Mouse (Mus musculus) retina, postnatal 1 day (tissue): ENCODE results near the gene Pxmp4.

Experiments used
- DNase-seq: peaks from one replicate; pipeline ENCODE4 v3.0.0-alpha.2; 2012

The Pxmp4 gene

DNA sequence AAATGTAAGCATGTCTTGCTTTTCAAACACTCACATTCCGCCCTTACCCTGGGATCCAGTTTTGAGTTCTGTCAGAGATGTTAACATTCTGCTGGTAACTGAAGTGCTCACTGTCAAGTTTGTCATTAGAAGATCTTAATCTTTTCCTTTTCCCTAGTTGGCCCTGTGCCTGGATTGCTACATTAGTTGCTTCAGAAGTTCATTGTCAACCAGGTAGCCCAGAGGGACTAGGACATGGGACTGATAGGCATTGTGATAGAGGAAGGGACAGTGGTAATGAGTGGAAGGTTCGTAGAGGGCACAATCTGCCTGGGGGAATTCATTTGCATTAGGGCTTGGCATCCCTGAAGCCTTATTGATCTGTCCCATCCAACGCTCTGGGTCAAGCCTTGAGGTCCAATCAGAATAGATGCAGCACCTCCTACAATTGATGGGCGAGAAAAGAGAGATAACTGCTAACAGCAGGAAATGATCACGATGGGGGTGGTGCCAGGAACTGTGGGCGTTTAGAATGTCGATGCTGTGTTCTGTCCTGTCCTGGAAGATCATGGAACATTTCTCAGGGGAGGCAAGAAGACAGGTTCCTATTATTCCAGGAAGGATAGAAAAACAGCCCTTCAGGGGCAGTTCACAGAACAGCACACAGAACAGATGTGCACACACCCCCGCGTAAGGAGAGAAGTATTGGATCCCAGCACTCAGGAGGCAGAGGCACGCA lies 5.7 kb upstream of the Pxmp4 start:
- DNase-seq, result no peak

DNA sequence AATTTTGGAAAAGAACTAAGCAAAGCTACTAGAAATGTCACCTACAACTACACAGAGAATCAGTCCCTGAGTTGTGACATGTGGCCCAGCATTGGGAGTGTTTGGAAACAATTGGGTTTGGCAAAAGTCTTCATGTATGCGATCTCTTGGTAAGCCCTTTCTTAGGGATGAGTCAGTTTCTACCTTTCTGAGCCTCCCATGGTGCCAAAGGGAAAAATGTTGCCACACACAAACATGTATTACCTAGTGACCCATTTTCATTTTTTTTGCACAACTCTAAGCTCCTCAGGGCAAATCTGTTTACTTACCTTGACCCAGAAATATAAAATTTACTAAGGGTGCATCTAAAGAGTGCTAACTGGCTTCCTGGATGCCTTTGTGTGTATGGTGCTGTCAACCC lies 3.5 kb upstream of the Pxmp4 start:
- DNase-seq, result no peak

DNA sequence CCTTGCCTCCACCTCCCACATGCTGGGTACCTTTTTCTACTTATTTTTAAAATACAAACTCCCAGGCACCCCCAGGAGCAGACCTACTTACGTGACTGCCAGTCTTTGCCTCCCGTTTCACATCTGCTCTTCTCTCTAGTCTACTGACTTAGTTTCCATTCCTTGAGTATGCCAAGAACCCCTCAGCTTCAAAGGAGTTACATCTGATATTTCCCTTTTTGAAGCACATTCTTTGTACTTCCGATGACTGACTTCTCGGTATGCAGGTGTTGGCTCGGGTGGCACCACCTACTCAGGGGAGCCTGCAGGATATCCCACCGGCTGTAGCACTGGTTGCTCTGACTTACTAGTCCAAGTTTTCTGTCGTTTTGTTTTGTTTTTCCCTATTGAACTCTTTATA lies 648 bp upstream of the Pxmp4 start:
- no peak for DNase-seq

DNA sequence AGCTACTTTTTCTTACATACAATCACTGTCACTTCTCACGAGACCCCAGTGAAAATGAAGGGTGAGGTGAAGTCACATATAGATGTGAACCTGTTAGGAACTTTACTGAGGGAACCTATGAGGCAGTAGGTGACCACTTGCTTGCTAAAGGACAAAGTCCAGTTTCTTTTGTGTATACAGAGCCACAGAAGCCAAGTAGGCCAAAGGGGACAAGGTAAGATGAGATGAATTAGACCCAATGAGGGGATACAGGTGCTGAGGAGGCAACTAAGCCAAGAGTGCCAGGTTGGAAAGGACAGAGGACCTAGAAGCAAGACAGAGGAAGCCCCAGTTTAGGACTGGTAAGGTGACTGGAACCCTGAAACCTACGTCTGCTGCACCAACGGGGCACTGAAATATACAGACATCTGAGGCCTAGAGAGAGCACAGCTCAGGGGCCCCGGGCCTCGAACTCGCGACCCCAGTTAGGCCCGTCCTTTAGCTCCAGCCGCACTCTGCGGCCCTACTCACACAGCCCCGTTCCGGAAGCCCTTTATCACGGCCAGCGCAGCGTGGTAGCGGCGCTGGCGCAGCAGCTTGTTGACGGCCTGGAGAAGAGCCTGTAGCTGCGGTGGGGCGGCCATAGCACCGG lies 386 bp downstream of the Pxmp4 start:
- no peak for DNase-seq

DNA sequence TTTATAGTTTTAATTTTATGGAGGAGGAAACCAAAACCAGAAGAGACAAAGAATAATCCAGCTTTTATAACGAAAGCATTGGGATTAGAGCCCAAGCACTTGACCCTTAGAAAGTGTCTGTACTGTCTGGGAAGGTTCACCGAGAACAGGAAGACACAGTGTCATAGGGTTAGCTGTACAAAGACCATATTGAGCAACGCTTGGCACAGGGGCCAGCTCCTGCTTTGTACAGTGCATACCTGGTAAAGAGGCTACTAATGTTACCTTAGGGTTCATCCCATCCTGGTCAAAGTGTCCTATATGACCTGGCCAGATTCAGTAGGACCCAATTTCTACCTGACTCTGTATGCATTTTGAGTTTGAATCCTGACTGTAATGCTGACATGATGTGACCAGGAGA lies 2.2 kb downstream of the Pxmp4 start:
- DNase-seq, result no peak

DNA sequence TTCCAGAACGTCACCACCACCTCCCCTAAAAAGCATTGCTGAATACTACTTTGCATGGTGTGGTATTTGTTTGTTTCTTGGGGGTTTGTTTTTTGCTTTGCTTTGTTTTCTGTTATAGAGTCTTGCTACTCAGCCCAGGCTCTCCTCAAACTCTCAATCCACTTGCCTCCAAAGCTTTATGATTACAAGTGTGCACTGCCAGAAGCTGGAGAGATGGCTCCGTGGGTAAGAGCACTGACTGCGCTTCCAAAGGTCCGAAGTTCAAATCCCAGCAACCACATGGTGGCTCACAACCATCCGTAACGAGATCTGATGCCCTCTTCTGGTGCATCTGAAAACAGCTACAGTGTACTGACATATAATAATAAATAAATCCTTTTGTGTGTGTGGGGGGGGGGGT lies 2.9 kb downstream of the Pxmp4 start:
- no peak for DNase-seq

DNA sequence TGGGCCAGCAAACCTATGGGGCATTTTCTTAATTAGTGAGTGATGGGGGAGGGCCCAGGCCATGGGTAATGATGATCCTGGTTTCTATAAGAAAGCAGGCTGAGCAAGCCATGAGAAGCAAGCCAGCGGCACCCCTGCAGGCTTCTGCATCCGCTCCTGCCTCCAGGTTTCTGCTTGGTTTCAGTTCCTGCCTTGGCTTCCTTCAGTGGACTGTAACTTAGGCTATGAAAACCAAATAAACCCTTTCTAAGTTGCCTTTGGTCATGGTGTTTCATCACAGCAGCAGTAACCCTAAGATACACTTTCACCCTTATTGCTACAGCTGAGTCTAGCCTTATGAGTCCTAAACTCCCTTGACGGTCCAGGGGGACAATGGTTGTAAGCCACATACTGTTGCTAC lies 6.1 kb downstream of the Pxmp4 start:
- DNase-seq, result no peak

DNA sequence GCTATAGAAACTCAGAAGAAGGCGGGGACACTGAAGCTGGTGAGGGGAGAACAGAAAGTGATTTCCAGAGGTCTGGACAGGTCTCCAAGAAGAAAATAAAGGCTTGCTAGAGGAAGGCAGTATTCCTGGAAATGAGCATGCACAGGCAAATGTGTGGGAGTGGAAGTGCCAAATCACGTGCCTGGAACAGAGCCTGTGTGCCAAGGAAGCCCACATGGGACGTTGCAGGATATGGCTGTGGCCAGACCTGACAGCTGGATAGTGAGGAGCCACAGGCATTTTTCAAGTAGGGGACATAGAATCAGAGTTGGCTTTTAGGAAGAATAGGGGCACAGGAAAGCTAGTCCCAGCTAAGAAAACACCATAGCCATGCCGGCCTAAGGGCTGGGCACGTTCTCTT lies 7.7 kb downstream of the Pxmp4 start:
- DNase-seq, result no peak

DNA sequence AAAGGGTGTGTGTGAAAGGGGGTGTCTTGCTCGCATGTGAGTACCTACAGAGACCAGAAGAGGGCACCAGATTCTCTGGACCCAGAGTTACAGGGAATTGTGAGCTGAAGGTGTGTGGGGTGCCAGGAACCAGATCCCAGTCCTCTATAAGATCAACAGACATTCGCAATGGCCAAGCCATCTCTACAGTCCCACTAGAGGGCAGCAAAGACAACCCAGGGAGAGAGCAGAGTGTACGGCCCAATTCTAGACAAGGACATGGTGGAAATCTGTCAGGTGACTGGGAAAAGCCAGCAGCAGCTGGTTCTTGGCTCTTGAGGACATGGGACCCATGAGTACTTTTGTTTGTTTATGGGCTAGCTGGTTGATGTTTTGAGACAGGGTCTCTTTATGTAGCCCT lies 10.5 kb downstream of the Pxmp4 start:
- DNase-seq, result peak; percentile 66

DNA sequence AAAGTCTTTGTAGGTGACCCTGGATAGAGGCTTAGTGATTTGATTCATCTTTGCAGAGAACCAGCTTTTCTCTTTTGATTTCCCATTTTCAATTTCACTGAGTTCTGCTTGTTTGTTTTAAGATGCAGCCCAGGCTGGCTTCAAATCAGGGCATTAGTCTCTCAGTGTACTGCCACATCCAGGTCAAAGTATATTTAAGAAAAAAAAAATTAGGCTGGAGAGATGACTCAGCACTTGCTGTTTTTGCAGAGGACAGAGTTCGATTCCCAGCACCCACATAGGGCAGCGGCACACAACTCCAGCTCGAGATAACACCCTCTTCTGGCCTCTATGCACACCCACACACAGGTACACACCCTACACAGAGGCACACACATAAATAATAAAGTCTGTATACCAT lies 12.3 kb downstream of the Pxmp4 start:
- DNase-seq, result no peak

DNA sequence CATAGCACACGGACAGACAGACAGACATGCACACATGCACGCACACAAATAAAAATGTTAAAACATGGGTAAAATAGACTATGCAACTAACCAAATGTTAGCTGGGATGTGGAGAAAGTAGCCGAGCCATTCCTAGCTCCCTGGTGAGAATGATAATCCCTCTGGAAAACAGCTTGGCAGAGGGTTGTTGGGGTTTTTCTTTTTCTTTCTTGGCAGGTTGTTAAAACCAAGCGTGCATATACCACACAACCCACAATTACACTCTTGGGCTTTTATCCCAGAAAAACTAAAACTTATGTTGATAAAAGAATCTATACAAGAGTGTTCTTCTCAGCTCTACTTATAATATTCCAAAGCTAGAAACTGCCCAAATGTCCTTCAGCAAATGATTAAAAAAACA lies 14.5 kb downstream of the Pxmp4 start:
- no peak for DNase-seq

DNA sequence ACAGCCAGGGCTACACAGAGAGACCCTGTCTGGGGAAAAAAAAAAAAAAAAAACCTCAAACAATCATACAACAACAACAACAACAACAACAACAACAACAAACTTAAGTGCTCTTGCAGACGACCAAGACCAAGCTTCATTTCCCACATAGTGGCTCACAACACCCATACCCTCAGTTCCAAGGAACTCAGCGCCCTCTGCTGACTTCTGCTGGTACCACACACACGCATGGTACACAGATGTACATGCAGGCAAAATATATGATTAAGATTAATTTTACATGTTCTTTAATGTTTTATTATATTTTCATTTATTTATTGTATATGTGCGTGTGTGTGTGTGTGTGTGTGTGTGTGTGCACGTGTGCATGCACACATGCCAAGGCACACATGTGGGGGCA lies 17.1 kb downstream of the Pxmp4 start:
- peak; percentile 68 for DNase-seq

DNA sequence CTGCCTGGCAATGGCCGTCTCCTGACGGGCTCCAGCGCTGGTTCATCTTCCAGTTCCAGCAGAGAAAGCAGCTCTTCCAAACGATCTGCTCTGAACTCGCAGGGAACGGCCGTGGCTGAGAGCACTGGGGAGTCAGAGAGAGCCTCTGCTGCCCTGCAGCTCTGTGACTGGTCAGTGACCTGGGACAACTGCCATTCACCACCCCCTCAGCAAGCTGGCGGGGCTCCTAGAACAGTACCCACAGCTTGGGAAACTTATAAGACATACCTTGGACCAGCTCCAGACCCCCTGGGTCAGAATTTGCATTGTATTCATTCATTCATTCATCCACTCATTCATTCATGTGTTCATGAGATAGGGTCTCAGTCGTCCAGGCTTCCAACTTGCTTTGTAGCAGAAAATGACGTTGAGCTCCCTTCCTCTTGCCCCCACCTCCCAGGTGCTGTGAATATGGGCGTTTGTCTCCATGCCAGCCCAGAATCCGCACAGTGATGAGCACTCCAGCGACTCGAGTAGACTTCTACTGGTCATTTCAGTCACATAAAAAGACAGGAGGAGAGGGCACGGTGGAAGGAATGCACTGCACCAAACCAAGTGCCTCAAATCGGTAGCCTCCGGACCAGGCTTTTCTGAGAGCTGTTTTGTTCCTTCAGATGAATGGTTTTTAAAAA lies 18.4 kb downstream of the Pxmp4 start:
- peak; percentile 36 for DNase-seq

DNA sequence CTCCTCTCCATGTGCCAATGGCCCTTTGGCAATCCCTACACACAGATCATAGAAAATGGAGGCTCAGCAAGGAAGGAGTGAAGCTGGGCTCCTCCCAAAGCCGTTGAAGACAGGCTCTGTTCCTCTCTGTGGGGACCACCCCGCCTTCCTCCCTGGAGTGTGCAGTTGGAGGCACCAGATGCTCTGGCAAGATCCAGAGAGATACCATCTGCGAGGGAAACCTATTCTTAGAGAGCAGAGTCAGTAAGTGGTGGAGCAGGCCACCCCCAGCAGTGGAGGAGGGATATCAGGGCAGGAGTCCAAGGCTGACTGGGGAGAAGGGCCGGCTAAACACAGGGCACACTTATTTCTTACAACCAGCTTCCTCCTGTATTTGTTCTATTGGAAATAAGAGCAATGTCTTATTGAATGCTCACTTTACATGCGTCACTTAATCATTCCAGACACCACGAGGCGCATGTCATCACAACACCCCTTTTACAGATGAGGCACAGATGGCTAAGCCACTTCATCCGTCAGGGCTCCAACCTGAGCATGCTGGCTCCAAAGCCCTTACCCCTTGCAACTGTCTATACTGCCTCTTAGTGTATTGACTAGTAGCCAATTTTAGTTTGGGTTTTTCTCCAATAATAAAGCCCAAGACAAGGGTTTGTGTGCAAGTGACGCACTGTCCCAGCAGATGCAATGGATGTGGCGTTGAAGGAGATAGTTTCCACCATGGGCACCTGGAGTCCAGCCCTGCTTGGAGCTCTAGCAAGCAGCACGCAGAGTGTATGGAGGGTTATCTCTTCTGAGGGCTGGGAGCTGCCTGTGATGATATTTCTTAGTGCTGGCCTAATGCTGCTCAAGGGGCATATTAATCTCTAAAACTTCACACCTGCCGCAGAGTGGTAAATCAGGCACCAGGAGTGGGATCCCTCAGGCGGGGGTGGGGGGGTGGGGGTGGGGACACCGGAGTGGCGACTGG lies 19.3 kb downstream of the Pxmp4 start:
- peak; percentile 79 for DNase-seq

DNA sequence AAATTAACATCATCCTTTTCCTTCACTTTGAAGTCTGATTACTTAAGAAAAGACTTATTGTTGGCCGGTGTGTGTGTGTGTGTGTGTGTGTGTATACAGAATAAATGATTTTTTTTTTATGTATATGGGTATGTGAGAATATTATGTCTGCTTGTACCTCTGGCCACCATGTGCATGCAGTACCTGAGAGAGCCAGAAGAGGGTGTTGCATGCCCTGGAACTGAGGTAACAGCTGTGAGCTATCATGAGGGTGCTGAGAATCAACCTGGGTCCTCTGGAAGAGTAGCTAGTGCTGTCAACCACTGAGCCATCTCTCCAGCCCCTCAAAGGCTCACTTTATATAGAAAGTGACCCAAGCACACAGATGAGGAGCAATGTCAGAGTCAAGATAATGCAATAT lies 22.1 kb downstream of the Pxmp4 start:
- peak; percentile 4 for DNase-seq

DNA sequence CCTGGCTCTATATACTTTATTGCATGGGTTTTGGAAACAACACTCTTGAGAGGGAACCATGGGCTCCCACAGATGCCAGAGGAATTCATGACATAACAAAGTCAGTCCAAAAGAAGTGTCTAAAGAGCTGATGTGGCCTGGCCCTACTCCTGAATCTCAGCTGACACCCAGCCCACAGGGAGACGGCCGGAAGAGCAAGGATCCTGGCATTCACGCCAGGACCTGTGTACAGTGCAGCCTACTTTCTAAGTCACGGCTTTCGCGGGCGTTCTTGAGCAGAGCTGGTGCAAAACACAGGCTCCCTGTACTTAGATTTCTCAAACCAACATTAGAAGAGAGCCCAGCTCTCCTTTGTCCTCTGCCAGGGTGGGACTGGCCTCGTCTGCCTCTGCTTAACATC lies 22.9 kb downstream of the Pxmp4 start:
- peak; percentile 2 for DNase-seq

DNA sequence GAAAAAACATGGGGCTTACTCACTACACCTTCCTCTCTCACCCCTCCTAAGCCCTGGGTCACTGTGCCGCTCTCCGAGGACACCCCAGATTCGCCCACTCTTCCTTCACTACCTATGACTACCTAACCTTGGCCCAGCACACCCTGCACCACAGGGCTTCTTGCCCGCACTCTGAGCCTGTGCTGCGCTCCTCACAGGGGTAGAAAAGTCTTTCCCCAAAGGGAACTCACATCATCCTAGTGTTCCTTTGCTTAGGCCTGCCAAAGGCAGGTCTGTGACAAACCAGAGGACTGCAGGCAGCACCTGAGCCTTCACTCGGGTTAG lies 25.8 kb downstream of the Pxmp4 start:
- DNase-seq, result no peak

DNA sequence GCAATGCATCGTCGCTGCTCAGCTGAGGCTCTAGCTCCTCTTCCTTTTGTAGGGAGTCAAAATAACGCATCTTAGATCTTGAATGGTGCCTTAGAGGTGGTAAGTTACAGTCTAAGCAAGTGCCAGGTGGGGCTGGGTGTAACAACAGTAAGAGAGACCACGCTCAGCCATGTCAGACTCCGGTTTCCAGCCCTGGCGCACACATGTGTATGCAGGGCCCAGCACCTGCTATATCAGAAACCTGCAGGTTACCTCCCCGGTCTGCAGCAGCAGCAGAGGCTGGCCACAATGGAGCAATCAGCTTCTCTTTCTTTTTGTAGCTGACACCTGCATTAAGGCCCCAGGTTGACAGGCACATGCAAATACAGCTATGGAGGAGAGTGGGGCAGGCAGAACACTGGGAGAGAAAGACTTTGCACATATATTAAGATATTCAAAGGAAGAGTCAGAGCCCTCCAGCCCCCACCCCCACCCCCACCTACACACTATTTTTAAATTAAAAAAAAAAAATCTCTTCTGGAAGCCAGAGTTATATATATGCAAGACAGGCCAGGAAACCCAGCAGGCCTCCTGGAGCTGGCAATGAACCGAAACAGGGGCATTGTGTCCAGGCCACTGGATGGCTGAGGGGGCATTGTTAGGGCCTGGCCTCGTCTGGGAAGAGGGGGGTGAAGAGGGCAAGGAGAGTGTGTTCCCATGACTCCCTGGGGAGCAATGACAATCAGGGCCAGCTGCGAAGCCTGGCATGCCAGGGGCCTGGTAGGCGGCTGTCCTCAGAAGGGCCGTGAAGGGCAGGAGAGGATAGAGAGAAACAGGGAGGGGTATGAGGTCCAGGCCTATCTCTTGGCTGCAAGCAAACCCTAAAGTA lies 26.4 kb downstream of the Pxmp4 start:
- DNase-seq, result peak; percentile 96

DNA sequence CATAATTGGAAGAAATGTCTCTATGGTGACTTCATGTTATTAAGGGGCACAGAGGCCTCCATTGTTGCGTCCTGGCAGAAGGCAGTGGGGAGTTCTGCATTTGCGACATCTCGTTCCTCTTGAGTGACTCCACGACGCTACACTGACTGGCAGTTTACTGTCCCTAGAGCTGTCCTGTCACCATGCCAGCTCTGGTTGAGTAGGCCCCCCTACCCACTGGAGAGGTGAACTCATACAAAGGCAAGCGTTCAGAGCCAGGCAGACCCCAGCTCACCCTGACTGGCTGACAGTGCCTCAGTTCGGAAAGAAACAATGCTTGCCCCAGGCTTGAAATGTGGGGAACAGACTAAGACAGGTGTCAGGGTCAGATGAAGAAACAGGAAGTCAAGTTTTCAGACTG lies 29.2 kb downstream of the Pxmp4 start:
- peak; percentile 97 for DNase-seq

DNA sequence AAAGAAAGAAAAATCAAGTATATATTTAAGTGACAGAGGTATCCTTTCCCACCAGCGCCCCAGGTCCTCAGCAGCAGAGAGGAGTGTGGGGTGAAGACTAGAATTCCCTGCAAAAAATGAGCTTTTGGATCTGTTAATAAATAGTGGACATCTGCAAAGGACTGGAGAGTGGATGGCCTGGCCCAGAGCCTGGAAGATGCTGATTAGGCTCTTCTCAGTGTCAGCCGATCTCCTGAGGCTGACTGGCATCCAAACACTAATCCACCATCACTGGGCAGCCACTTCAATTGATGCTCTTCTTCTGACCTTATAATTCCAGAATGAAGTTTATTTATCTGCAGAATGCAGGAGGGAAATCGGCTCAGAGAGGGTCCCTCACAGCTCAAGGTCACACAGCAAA lies 30.5 kb downstream of the Pxmp4 start:
- DNase-seq, result no peak

DNA sequence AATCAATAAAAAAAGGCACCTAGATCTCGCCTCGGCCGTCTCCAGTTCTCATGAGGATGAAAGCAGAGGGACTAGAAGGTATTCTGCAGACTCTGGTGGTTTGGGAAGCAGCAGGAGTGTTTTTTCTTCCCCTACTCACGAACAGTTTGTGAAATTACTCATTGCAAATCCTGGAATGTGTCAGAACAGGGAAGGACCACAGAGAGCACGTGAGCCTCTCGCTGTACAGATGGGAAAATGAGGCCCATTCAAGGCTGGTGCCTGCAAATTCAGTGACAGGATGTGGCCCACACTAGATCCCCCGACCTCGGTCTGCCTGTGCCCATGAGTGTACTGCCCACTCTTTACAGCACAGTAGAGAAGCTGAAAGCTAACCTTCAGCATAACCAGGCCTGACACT lies 31.5 kb downstream of the Pxmp4 start:
- no peak for DNase-seq

DNA sequence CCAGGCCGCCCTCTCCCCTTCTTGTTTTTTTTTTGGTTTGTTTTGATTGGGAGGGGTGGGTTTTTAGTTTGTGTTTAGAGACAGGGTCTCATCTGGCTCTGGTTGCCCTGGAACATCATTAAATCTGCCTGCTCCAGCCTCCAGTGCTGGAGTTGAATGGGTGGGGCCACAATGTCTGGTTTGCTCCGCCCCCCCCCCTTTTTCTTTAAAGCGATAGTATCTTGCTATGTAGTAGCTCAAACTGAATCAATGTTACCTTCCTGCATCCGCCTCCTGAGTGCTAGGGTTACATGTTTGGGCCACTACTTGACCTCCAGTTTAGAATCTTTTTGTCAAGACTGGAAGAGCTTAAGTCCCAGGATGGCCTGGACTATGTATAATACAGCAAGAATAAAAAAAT lies 32.2 kb downstream of the Pxmp4 start:
- peak; percentile 15 for DNase-seq
